Mouse (Mus musculus): ENCODE measurements around the gene Efs.
"Not testable (repeated sequence)": the region's sequence is repeated elsewhere in the genome, so short reads cannot be mapped to it uniquely, and the experiment has no call there.

Efs gene

DNA sequence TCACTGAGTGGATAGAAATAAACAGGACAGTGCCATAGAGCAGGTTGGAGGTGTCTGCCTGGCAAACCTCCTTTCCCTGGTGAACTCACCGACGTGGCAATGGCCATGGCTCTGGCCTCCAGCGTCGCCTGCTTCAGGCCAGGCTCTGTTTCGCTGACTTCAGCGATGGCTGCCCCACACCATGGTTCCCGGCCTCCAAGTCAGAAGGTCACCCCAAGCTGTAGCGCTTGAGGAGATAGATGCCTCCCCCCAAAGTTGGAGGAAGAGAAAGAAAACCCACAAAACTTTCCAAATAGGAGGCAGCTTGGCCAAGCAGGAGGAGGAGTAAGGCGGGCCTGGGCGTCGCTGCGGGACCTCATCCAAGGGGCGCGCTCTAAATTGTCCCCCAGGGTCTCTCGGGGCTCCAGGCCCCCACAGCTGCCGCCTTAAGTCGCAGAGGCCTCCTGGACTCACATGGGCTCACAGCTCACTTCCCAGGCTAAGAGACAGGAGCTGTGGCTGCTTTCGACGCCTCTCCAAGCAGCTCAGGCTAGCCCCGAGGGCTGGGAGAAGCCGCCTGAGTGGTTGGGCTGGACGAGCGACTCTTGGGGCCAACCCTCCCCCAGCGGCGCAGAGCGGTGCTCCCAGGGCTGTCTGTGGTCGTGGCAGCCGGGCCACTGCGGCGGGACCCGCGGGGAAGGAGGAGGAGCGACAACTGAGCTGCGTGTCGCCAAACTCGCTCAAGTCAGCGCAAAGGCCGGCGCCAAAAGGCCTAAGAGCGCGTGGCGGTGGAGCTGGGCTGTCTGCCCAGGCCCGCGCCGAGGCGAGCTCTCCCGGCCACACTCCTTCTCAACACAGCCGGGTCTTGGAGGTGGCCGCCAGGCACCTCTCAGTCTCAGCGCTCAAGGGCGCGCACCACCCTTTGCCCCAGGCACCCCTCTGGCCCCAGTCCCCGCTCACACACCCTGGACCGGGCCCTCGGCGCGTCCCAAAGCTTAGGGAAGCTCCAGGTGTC lies at the start of gene Efs:
Gene Efs, minus strand, starts transcription at position 778 of the 994 bp plus-strand sequence.
- DNase-seq (ENCODE audit: low spot score): peak; percentile 59

GRCm38 (mm10) chr14:54974068-54974791 lies 48.3 kb upstream of the Efs start:
- no peak for DNase-seq (ENCODE audit: low spot score)

GRCm38 (mm10) chr14:54972786-54973185 lies 46.9 kb upstream of the Efs start:
- not testable (repeated sequence) for DNase-seq (ENCODE audit: low spot score)

DNA sequence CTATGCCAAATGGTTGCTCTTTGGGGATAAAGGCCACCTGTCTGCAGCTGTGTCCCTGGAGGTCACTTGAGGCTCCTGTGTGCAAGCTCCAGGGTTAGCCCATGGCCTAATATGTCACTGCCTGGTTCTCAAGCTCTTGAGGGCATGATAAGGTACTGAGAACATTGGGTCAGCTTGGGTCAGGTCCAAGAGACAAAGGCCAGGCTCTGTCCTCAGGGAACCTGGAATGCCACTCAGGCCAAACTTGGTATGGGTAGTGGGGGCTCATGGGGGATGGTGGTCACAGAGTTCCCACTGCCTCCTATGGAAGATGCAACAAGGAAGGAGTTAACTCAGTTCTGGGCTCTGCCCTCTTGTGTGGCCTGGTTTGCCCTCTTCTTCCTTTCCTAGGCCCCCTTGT lies 42.4 kb upstream of the Efs start:
- DNase-seq (ENCODE audit: low spot score): no peak

- no peak for DNase-seq (ENCODE audit: low spot score)
Measured at GRCm38 (mm10) chr14:54967874-54968273, 41.9 kb upstream of the Efs start.

- no peak for DNase-seq (ENCODE audit: low spot score)
Measured at GRCm38 (mm10) chr14:54966320-54966977, 40.5 kb upstream of the Efs start, which contains the start of gene Myh6. TSS of gene Myh6 (minus strand) at chr14:54966927.

GRCm38 (mm10) chr14:54965631-54966030 lies 39.7 kb upstream of the Efs start:
- no peak for DNase-seq (ENCODE audit: low spot score)

GRCm38 (mm10) chr14:54965044-54965443 lies 39.1 kb upstream of the Efs start:
- DNase-seq (ENCODE audit: low spot score): no peak

GRCm38 (mm10) chr14:54963727-54964126 lies 37.8 kb upstream of the Efs start:
- no peak for DNase-seq (ENCODE audit: low spot score)

GRCm38 (mm10) chr14:54962714-54963113 lies 36.8 kb upstream of the Efs start:
- DNase-seq (ENCODE audit: low spot score): no peak

DNA sequence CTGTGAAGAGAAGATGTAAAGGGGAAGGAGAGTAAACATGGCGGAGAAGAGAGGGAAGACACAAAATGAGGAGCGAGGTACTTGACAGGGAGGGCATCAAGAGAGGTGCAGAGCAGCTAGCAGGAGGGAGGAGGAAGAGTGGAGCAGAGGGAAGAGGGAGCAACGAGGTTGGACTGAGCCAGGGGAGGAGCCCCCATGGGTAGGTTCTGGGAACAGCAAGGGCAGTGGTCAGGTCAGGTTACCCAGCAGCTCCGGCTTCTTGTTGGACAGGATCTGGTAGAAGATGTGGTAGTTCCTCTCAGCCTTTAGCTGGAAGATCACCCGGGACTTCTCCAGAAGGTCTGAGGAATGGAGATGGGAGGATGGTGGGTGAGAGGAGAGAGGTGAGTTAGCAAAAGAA lies 35.6 kb upstream of the Efs start:
- no peak for DNase-seq (ENCODE audit: low spot score)

GRCm38 (mm10) chr14:54960769-54961168 lies 34.8 kb upstream of the Efs start:
- DNase-seq (ENCODE audit: low spot score): no peak

DNA sequence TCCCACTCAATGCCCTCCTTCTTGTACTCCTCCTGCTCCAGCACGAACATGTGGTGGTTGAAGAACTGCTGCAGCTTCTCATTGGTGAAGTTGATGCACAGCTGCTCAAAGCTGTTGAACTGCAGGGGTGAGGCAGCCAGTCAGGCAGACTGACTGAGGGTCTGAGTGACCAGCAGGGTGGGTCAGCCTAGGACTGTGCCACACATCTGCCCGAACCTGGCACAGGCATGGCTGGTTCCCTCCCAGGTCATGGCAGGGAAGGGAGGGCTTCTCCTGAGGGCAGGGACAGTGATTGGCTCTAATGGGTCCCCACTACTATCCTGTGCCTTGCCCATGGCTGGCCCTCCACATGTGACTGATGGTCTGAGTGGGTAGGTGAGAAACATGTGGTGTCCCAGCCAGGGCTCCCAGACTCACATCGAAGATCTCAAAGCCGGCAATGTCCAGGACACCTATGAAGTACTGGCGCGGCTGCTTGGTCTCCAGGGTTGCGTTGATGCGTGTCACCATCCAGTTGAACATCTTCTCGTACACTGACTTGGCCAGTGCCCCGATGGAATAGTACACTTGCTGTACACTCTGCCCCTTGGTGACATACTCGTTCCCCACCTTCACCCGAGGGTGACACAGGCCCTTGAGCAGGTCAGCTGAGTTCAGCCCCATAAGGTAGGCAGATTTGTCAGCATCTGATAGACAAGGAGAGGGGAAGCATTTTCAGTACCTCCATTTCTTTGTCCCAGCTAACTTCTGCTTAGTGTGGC lies 34.1 kb upstream of the Efs start:
- DNase-seq (ENCODE audit: low spot score): not testable (repeated sequence)

- DNase-seq (ENCODE audit: low spot score): no peak
Measured at GRCm38 (mm10) chr14:54959197-54959596, 33.3 kb upstream of the Efs start.

DNA sequence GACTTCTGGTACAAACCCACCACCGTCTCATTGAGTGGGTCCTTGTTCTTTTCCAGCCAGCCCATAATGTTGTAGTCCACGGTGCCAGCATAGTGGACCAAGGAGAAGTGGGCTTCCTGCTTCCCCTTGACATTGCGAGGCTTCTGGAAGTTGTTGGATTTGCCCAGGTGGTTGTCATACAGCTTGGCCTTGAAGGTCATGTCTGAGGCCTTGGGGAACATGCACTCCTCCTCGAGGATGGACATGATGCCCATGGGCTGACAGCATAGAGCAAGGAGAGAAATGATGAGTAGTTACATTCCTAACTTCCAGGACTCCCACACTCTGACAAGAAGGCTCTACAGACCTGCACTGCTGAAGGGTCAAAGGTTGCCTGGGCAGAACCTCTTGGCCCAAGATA lies 32.6 kb upstream of the Efs start:
- DNase-seq (ENCODE audit: low spot score): no peak

DNA sequence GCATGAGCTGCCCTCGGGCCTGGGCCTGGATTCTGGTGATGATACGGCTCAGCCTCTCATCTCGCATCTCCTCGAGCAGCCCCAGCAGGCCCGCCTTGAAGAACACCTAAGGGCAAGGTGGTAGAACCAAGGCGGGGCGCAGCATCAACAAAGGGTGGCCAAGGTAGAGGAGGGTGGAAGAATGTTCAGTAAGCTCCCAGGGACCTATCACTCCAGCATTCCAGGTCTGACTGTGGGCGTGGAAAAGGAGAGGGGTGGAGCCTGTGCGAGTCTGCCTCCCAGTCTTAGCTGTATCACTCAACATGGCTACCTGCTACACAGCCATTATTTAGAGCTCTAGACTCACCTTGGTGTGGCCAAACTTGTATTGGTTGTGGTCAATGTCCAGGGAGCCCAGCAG lies 30.6 kb upstream of the Efs start:
- DNase-seq (ENCODE audit: low spot score): no peak

- DNase-seq (ENCODE audit: low spot score): no peak
Measured at GRCm38 (mm10) chr14:54955481-54955880, 29.6 kb upstream of the Efs start.

DNA sequence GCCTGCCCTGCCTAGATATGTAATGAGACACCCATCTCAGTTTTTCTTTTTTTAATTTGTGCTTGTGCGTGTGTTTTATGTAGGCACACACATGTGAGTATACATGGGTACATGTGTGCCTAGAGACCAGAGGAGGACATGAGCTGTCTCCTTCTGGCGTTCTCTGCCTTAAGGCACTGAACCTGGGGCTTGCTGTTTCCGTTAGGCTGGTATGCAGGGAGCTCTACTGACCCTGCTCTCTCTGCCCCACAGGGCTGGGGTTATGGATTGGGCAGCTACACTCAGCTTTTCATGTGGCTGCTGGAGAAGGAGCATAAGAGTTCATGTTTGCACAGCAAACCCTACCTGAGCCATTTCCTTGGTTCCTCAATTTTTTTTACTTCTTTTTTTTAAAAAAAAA lies 28.5 kb upstream of the Efs start:
- DNase-seq (ENCODE audit: low spot score): no peak

- DNase-seq (ENCODE audit: low spot score): no peak
Measured at GRCm38 (mm10) chr14:54953664-54954206, 27.8 kb upstream of the Efs start.

DNA sequence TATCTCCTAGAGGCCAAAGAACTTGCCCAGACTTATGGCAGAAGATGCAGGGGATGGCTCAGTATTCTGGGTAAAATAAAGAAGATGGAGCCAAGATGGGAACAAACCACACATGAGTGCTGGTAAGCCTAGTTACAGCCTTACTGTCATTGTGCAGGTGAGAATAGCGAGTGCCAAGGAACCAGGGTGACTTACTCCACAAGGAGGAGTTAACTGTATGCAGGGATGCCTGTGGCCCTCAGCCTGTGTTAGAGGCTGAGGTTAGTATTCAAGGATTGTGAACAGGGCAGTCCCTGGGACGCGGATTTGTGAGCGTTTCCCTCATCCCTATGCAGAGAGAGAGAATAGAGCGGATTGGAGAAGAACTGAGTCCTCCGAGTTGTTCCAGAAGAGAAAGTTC lies 25.7 kb upstream of the Efs start:
- no peak for DNase-seq (ENCODE audit: low spot score)

DNA sequence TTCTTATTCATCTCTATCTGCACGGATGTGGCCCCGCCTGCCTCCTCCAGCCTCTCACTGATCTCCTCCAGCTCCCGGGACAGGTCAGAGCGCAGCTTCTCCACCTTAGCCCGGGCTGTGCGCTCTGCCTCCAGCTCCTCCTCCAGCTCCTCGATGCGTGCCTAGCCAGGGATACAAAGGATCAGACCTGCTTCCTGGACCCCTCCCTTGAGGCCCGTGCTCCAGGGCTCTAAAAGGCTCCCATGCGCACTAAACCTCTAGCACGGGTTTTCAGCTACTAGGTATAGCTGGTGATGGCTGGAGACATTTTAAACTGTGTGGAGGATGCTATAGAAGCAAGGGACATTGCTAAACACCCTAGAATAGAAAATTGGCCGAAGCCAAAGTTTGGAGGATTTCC lies 24.6 kb upstream of the Efs start:
- no peak for DNase-seq (ENCODE audit: low spot score)
